Comparison of ENCODE assay signal across 32 mouse cellular contexts in the genomic region with DNA sequence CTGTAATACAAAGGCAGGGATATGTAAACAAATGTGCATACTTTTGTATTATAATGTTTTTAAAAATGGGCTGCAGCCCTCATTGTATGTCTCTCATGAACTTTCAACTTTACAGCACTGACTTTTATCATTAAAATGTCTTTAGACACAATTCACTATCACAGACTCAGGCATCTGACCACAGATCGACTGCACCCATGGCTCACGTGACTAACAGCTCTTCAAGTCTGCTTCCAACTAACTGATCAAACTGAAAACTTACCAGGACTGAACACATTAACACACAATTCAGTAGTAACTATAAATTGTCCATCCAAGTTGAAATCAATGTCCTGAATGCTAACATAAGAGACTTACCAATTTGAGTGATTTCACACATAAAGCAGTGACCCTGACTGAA. TPM values are rescaled to one million over a fixed set of nuclear protein-coding genes. Genes with fewer than 3 reads are reported as not detected.
DNase-seq lines count a peak whose midpoint lies in the region; ATAC-seq and TF ChIP-seq lines count a peak whose summit lies in the region.
"Had no signal": no experiment of that assay in that cellular context is flagged by ENCODE, and none has a peak within 500 bp of the region (broad histone marks: within the 10 kb centered on the region; RNA-seq: fewer than 3 reads in every experiment).

No protein-coding gene starts in this region.

- peak; percentile 18; the same call in 1 of the 2 replicates for ATAC-seq in G1E (ENCODE audit: extremely low read depth, insufficient number of reproducible peaks, low FRiP score, poor library complexity, severe bottlenecking)
- ATAC-seq in stomach, postnatal 0 days (ENCODE audit: low FRiP score, low TSS enrichment) = peak; percentile 38; the same call in 1 of the 2 replicates
- ATAC-seq: forebrain, embryonic 14.5 days; forebrain, postnatal 0 days; hindbrain, embryonic 16.5 days; inflammation-experienced regulatory T-cells, adult 6 months had no signal

- DNase-seq in G1E (ENCODE audit: low spot score) (no peak), R1 (ENCODE audit: low read depth, low spot score) (peak; percentile 29)
- peak; percentile 9 for DNase-seq in induced T-regulatory cell, adult 2 months (ENCODE audit: low read depth)
- DNase-seq in stomach, postnatal 0 days (ENCODE audit: low spot score) = no peak
- DNase-seq in thymus, postnatal 25 days = no peak
- DNase-seq in adrenal gland, adult 2 months = no peak
- no peak for DNase-seq in testis, postnatal 10 days (ENCODE audit: low spot score)
- DNase-seq: adrenal gland, adult 8-10 months; adrenal gland, postnatal 25 days; B cell, adult 2 months; cerebellum, adult 11-12 months; cerebellum, adult 8-10 months; cerebellum, postnatal 10 days; cerebellum, postnatal 36 days; embryo, embryonic 11 days; forebrain, postnatal 0 days; gastrocnemius, postnatal 25 days; heart, adult 18-20 months; heart, postnatal 10 days; heart, postnatal 36 days had no signal

- no peaks in the 10 kb centered on the region for H3K27me3 ChIP-seq in G1E (ENCODE audit: insufficient read depth, low read length)
- no peaks in the 10 kb centered on the region for H3K27me3 ChIP-seq in stomach, postnatal 0 days (ENCODE audit: control insufficient read depth, insufficient read depth, low read length)
- H3K27me3 ChIP-seq: CH12.LX; heart, embryonic 12.5 days; heart, embryonic 15.5 days; hindbrain, embryonic 13.5 days had no signal

- H3K4me2 ChIP-seq in stomach, postnatal 0 days (replicated peaks; ENCODE audit: low read depth) = no peak overlapping the region
- H3K4me2 ChIP-seq: heart, embryonic 12.5 days; heart, embryonic 15.5 days; hindbrain, embryonic 13.5 days had no signal

- TF ChIP-seq EP300 in stomach, postnatal 0 days (optimal IDR thresholded peaks at IDR 0.05) = no peak

- 45% methylated on average over 2 of the region's 2 CpGs for WGBS in stomach, postnatal 0 days

- H3K4me1 ChIP-seq in G1E (ENCODE audit: insufficient read depth, low read depth, low read length) = peaks cover 14% of the 10 kb centered on the region
- no peaks in the 10 kb centered on the region for H3K4me1 ChIP-seq in stomach, postnatal 0 days (replicated peaks; ENCODE audit: control insufficient read depth, insufficient read depth)
- H3K4me1 ChIP-seq: heart, embryonic 12.5 days; heart, embryonic 15.5 days; hindbrain, embryonic 13.5 days had no signal

- TF ChIP-seq CTCF in G1E (IDR thresholded peaks at IDR 0.05; ENCODE audit: low read depth, low read length) = no peak
- TF ChIP-seq CTCF in stomach, postnatal 0 days (IDR thresholded peaks at IDR 0.05; ENCODE audit: low read depth) = no peak

- no peak overlapping the region for H3K4me3 ChIP-seq in G1E (ENCODE audit: low read depth, low read length)
- H3K4me3 ChIP-seq in stomach, postnatal 0 days (ENCODE audit: low read depth, low read length) = no peak overlapping the region
- H3K4me3 ChIP-seq: forebrain, embryonic 10.5 days; heart, embryonic 12.5 days; heart, embryonic 15.5 days; hindbrain, embryonic 10.5 days; hindbrain, embryonic 13.5 days had no signal

- H3K9me3 ChIP-seq in G1E (replicated peaks) = no peaks in the 10 kb centered on the region
- H3K9me3 ChIP-seq in stomach, postnatal 0 days (ENCODE audit: control insufficient read depth, low read length) = no peaks in the 10 kb centered on the region
- H3K9me3 ChIP-seq: forebrain, embryonic 10.5 days; heart, embryonic 12.5 days; heart, embryonic 15.5 days; hindbrain, embryonic 10.5 days; hindbrain, embryonic 13.5 days had no signal

- no peak overlapping the region for H3K27ac ChIP-seq in stomach, postnatal 0 days (replicated peaks)
- H3K27ac ChIP-seq: forebrain, embryonic 10.5 days; heart, embryonic 15.5 days; hindbrain, embryonic 10.5 days; hindbrain, embryonic 13.5 days had no signal

- H3K9ac ChIP-seq in stomach, postnatal 0 days (ENCODE audit: low read length) = no peak overlapping the region
- H3K9ac ChIP-seq: forebrain, postnatal 0 days; heart, embryonic 12.5 days; heart, embryonic 15.5 days; hindbrain, embryonic 13.5 days had no signal

- peaks cover 62% of the 10 kb centered on the region for H3K36me3 ChIP-seq in G1E (replicated peaks)
- H3K36me3 ChIP-seq in stomach, postnatal 0 days (ENCODE audit: control insufficient read depth, insufficient read depth, low read length) = peaks cover 13% of the 10 kb centered on the region

RNA-seq across cellular contexts. Expression of a gene that starts 18.8 kb away (rescaled TPM):
- total RNA-seq in G1E (2014; fragmentation: Nextera tagmentation) = 231 and 261 TPM in 2 replicates
- total RNA-seq in G1E (2017) = 56.5 and 75.0 TPM in 2 replicates
- 434 and 614 TPM in 2 replicates for polyA plus RNA-seq in G1E (2012)
- 53.5 and 61.4 TPM in 2 replicates for polyA plus RNA-seq in stomach, postnatal 0 days (2015; fragmentation: Nextera tagmentation; extraction: Ambion mirVana)
- 100 to 1,000 TPM in 1 of 2 experiments, 10 to 100 TPM in 1; 82.6 to 161 TPM for total RNA-seq in adrenal gland, adult 2 months (2021)
- polyA plus RNA-seq in adrenal gland, adult 2 months (2012; rRNA removed) = 50.5 and 52.5 TPM in 2 replicates

RNA-seq across cellular contexts. Expression of a gene that starts 18.9 kb away (rescaled TPM):
- total RNA-seq in G1E (2014; fragmentation: Nextera tagmentation) (not detected in 2 replicates), G1E (2017) (1.5 and 2.4 TPM in 2 replicates)
- 7.0 and 7.6 TPM in 2 replicates for polyA plus RNA-seq in G1E (2012)
- 1.9 and 2.6 TPM in 2 replicates for polyA plus RNA-seq in stomach, postnatal 0 days (2015; fragmentation: Nextera tagmentation; extraction: Ambion mirVana)
- total RNA-seq in adrenal gland, adult 2 months (2021) = 1 to 10 TPM in 1 of 2 experiments, under 1 TPM in 1; 0.86 to 1.8 TPM
- polyA plus RNA-seq in adrenal gland, adult 2 months (2012; rRNA removed) = 2.9 and 4.8 TPM in 2 replicates
- polyA plus RNA-seq: inflammation-experienced regulatory T-cells, adult 6 months had no signal

RNA-seq across cellular contexts. Expression of a gene that starts 53.9 kb away (rescaled TPM):
- not detected in 2 replicates for total RNA-seq in G1E (2014; fragmentation: Nextera tagmentation)
- not detected in 2 replicates for total RNA-seq in G1E (2017)
- not detected in 2 replicates for polyA plus RNA-seq in G1E (2012)
- 0.15 and 0.21 TPM in 2 replicates for polyA plus RNA-seq in stomach, postnatal 0 days (2015; fragmentation: Nextera tagmentation; extraction: Ambion mirVana)
- 1 to 10 TPM in 1 of 2 experiments, under 1 TPM in 1; 0.62 to 1.2 TPM for total RNA-seq in adrenal gland, adult 2 months (2021)
- 0.67 and 1.0 TPM in 2 replicates for polyA plus RNA-seq in adrenal gland, adult 2 months (2012; rRNA removed)
- total RNA-seq: CH12.LX; gastrocnemius, adult 8-10 months; gastrocnemius, postnatal 25 days; heart, adult 18-20 months; heart, postnatal 10 days; heart, postnatal 36 days had no signal
- polyA plus RNA-seq: embryonic facial prominence, embryonic 11.5 days; embryonic facial prominence, embryonic 14.5 days; heart, embryonic 12.5 days; hindbrain, embryonic 10.5 days; inflammation-experienced regulatory T-cells, adult 6 months had no signal

Comparison
In these comparisons a context has a peak if more than half of its experiments do, and no peak if none do; other contexts are left out.
1. DNase-seq: peak in R1 (single experiment) and induced T-regulatory cell, adult 2 months (single experiment); none in G1E (single experiment), stomach, postnatal 0 days (single experiment), thymus, postnatal 25 days (single experiment), adrenal gland, adult 2 months (single experiment) and testis, postnatal 10 days (single experiment).